Mouse (Mus musculus) granulocyte monocyte progenitor cell, adult 5-6 weeks (primary cell): ENCODE results near the gene Tob1. TPM values are rescaled to one million over a fixed set of nuclear protein-coding genes. Genes with fewer than 3 reads are reported as not detected.

Experiments
- ATAC-seq: replicated peaks from 2 replicates; pipeline ENCODE4 v1.8.0; 2016; ENCODE audit warnings: mild to moderate bottlenecking, moderate TSS enrichment, inconsistent platforms; ENCODE audit not compliant: poor library complexity, severe bottlenecking
- total RNA-seq, 2 experiments: library from RNA; stranded (forward) in 1 of 2; stranded (reverse) in 1 of 2; fragments of 200-712, 200-1000 nt in 1 of 2; fragments of >200 nt in 1 of 2; fragmentation: Nextera tagmentation in 1 of 2; gene quantifications; 2 replicates each; pipeline ENCODE4 v1.2.3; 2014 to 2017

The Tob1 gene
- total RNA-seq, 2 experiments from 2014 or later = 1.1 to 4.5 TPM

DNA sequence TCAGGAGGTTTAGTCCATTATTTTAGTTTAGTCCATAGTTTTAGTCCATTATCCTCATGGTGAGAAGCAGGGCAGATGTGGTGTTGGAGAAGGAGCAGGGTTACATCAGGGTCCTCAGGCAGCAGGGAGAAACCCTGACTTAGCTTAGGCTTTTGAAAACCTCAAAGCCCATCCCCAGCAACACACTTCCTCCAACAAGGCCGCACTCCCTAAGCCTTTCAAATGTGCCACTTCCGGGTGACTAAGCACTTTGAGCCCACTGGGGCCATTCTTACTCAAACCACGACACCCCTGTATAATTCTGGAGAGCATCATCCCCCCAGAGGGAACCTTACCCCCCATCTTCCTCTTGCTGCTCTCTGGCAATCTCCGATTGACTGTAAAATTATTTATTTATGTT lies 48.6 kb downstream of the Tob1 start:
- peak; percentile 89 for ATAC-seq

DNA sequence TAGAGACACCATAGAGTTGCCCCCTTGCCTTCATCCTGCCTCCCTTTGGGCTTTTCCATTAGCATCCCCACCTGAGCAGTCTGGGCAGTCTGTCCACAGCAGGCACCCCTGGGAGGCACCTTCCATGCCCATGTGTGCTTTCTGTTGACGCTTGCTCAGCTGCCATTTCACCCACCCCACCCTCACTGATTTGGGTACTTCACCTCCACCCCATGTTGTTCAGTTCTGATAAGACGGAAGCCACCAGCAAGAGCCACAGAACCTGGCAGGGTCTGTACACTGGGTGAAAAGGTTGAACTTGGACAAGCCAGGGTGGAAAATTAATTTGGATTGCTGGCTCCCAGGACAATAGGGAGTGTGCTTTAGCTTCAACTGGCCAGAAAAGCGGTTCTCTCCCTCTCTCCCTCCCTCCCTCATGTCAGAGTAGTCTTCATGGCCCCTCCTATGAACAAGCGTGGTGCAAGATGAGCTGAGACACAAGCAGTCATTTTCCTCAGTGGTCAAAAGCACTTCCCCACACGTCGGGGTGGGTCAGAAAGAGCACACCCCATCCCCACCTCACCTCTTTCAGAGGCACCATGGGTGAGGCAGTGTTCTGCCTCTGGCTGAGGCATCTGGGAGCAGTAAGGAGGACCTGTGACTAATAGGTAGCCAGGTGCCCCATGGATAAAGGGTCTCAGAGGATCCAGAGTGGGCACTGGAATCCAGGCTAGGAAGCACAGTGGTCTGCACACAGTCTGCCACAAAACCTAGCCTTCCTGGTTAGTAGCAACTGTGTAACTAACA lies 50.5 kb downstream of the Tob1 start:
- peak; percentile 25 for ATAC-seq

Other genes starting within 250 kb of the Tob1 start
- gene Gm20390, start 243.2 kb upstream of the Tob1 start, total RNA-seq (2014; fragmentation: Nextera tagmentation) = 112 and 180 TPM in 2 replicates
- gene Gm20390, start 243.2 kb upstream of the Tob1 start, total RNA-seq (2017) = not detected in 2 replicates
- gene Nme1, start 242.9 kb upstream of the Tob1 start, total RNA-seq (2014; fragmentation: Nextera tagmentation) = 78.3 and 96.2 TPM in 2 replicates
- gene Nme1, start 242.9 kb upstream of the Tob1 start, total RNA-seq (2017) = 178 and 237 TPM in 2 replicates
- gene Spag9, start 215.4 kb upstream of the Tob1 start, total RNA-seq (2014; fragmentation: Nextera tagmentation) = 25.3 and 42.8 TPM in 2 replicates
- 51.1 and 59.8 TPM in 2 replicates for gene Spag9, start 215.4 kb upstream of the Tob1 start, total RNA-seq (2017)
- not detected in 2 replicates for gene Wfikkn2, start 34.6 kb downstream of the Tob1 start, total RNA-seq (2014; fragmentation: Nextera tagmentation)
- gene Wfikkn2, start 34.6 kb downstream of the Tob1 start, total RNA-seq (2017) = 0.09 TPM in 1 of 2 replicates, not detected in the other
- not detected in 2 replicates for gene Gm21885, start 70.4 kb downstream of the Tob1 start, total RNA-seq (2014; fragmentation: Nextera tagmentation)
- gene Gm21885, start 70.4 kb downstream of the Tob1 start, total RNA-seq (2017) = not detected in 2 replicates
- 172 and 209 TPM in 2 replicates for gene Luc7l3, start 110.5 kb downstream of the Tob1 start, total RNA-seq (2014; fragmentation: Nextera tagmentation)
- 335 and 378 TPM in 2 replicates for gene Luc7l3, start 110.5 kb downstream of the Tob1 start, total RNA-seq (2017)
- 38.6 and 39.7 TPM in 2 replicates for gene Ankrd40, start 116.5 kb downstream of the Tob1 start, total RNA-seq (2014; fragmentation: Nextera tagmentation)
- gene Ankrd40, start 116.5 kb downstream of the Tob1 start, total RNA-seq (2017) = 46.9 and 67.0 TPM in 2 replicates
- gene Abcc3, start 181.5 kb downstream of the Tob1 start, total RNA-seq (2014; fragmentation: Nextera tagmentation) = 0.34 and 2.0 TPM in 2 replicates
- gene Abcc3, start 181.5 kb downstream of the Tob1 start, total RNA-seq (2017) = 0.05 and 0.30 TPM in 2 replicates